12 mouse cellular contexts compared by ENCODE assay signal in genomic region chr7:49843304-49843933, GRCm38 (mm10).
A peak's percentile ranks its signal among the peaks of the same experiment; 100 is the strongest.
DNase-seq lines count a peak whose midpoint lies in the region; ATAC-seq and TF ChIP-seq lines count a peak whose summit lies in the region.
"Had no signal": no experiment of that assay in that cellular context is flagged by ENCODE, and none has a peak within 500 bp of the region (broad histone marks: within the 10 kb centered on the region; RNA-seq: fewer than 3 reads in every experiment).

No protein-coding gene starts in this region.

- peak overlapping the region; percentile 74 for H3K27ac ChIP-seq in kidney, embryonic 15.5 days
- peak overlapping the region; percentile 83; the same call in 1 of the 2 replicates for H3K27ac ChIP-seq in forebrain, embryonic 13.5 days
- H3K27ac ChIP-seq in liver, embryonic 13.5 days: no peak overlapping the region
- H3K27ac ChIP-seq: embryonic facial prominence, embryonic 15.5 days had no signal

- peak; percentile 26; the same call in 1 of the 2 replicates for ATAC-seq in kidney, embryonic 15.5 days (replicated peaks; ENCODE audit: low FRiP score)
- no peak; the same call in 1 of the 2 replicates for ATAC-seq in forebrain, embryonic 13.5 days
- 0 out of 2 replicates have a peak, but pooled peaks have one; percentile 39 for ATAC-seq in liver, embryonic 13.5 days (ENCODE audit: low read depth)
- no peak for ATAC-seq in frontal cortex, adult (ENCODE audit: low TSS enrichment)

- peaks cover 19% of the 10 kb centered on the region for H3K4me1 ChIP-seq in kidney, embryonic 15.5 days
- peaks cover 18% of the 10 kb centered on the region for H3K4me1 ChIP-seq in forebrain, embryonic 13.5 days
- 0 out of 2 replicates have a peak, but pooled peaks cover 3% of the 10 kb centered on the region for H3K4me1 ChIP-seq in liver, embryonic 13.5 days (replicated peaks)

- H3K27me3 ChIP-seq in kidney, embryonic 15.5 days: no peaks in the 10 kb centered on the region
- no peaks in the 10 kb centered on the region for H3K27me3 ChIP-seq in C2C12 (ENCODE audit: control insufficient read depth, insufficient read depth, insufficient read length)
- no peaks in the 10 kb centered on the region for H3K27me3 ChIP-seq in forebrain, embryonic 13.5 days
- no peaks in the 10 kb centered on the region for H3K27me3 ChIP-seq in liver, embryonic 13.5 days
- H3K27me3 ChIP-seq: embryonic facial prominence, embryonic 15.5 days; megakaryocyte, embryonic 14.5 days had no signal

- WGBS in kidney, embryonic 15.5 days: 28% methylated on average over 6 of the region's 6 CpGs
- 66% methylated on average over 6 of the region's 6 CpGs for WGBS in forebrain, embryonic 13.5 days
- WGBS in liver, embryonic 13.5 days (ENCODE audit: insufficient replicate concordance): 68% methylated on average over 6 of the region's 6 CpGs

- H3ac ChIP-seq in C2C12 (ENCODE audit: control insufficient read depth, insufficient read length, low read depth): peak overlapping the region; percentile 57

- H3K4me2 ChIP-seq in kidney, embryonic 15.5 days: no peak overlapping the region
- H3K4me2 ChIP-seq in forebrain, embryonic 13.5 days: peak overlapping the region; percentile 51
- no peak overlapping the region for H3K4me2 ChIP-seq in liver, embryonic 13.5 days

- no peak for TF ChIP-seq CTCF in C2C12 (IDR thresholded peaks at IDR 0.05; ENCODE audit: control insufficient read depth, insufficient read depth, insufficient read length)

- no peaks in the 10 kb centered on the region for H3K79me3 ChIP-seq in C2C12 (ENCODE audit: low read depth)

- no peaks in the 10 kb centered on the region for H3K9me3 ChIP-seq in kidney, embryonic 15.5 days (replicated peaks)
- no peaks in the 10 kb centered on the region for H3K9me3 ChIP-seq in forebrain, embryonic 13.5 days (replicated peaks)
- H3K9me3 ChIP-seq in liver, embryonic 13.5 days (replicated peaks): no peaks in the 10 kb centered on the region
- H3K9me3 ChIP-seq: embryonic facial prominence, embryonic 15.5 days; megakaryocyte, embryonic 14.5 days had no signal

- no peak for DNase-seq in kidney, postnatal 14 days
- DNase-seq in liver, embryonic 13.5 days: no peak
- DNase-seq in cerebellum, postnatal 36 days: no peak
- no peak for DNase-seq in urinary bladder, postnatal 14 days (ENCODE audit: low spot score)
- DNase-seq: heart, adult 18-20 months; thymus, postnatal 25 days had no signal

- H3K36me3 ChIP-seq in kidney, embryonic 15.5 days: peaks cover 16% of the 10 kb centered on the region
- H3K36me3 ChIP-seq in C2C12 (ENCODE audit: control insufficient read depth, insufficient read depth): peaks cover 23% of the 10 kb centered on the region
- H3K36me3 ChIP-seq in forebrain, embryonic 13.5 days (ENCODE audit: poor library complexity, severe bottlenecking): 0 out of 2 replicates have a peak, but pooled peaks cover 9% of the 10 kb centered on the region
- H3K36me3 ChIP-seq in liver, embryonic 13.5 days: peaks cover 24% of the 10 kb centered on the region

- H3K79me2 ChIP-seq in C2C12 (ENCODE audit: control insufficient read depth, insufficient read depth): no peaks in the 10 kb centered on the region

- no peak overlapping the region for H3K4me3 ChIP-seq in kidney, embryonic 15.5 days (replicated peaks)
- H3K4me3 ChIP-seq in C2C12 (ENCODE audit: insufficient read depth, poor library complexity, severe bottlenecking): no peak overlapping the region
- no peak overlapping the region for H3K4me3 ChIP-seq in forebrain, embryonic 13.5 days
- H3K4me3 ChIP-seq in liver, embryonic 13.5 days (replicated peaks): no peak overlapping the region
- H3K4me3 ChIP-seq: embryonic facial prominence, embryonic 15.5 days had no signal

- H3K9ac ChIP-seq in kidney, embryonic 15.5 days: no peak overlapping the region
- H3K9ac ChIP-seq in forebrain, embryonic 13.5 days: no peak overlapping the region
- H3K9ac ChIP-seq in liver, embryonic 13.5 days: no peak overlapping the region
- H3K9ac ChIP-seq: embryonic facial prominence, embryonic 15.5 days had no signal

TF ChIP-seq in C2C12, 6 proteins besides CTCF, POLR2A, EP300 and RAD21:
- TF ChIP-seq USF1 (IDR thresholded peaks at IDR 0.05; ENCODE audit: low read depth) (no peak), MYOD1 (IDR thresholded peaks at IDR 0.05; ENCODE audit: control insufficient read depth, insufficient read length, low read depth) (no peak), FOSL1 (IDR thresholded peaks at IDR 0.05; ENCODE audit: insufficient read depth, low read length, poor library complexity, severe bottlenecking) (no peak), MYOG (IDR thresholded peaks at IDR 0.05; ENCODE audit: control insufficient read depth, extremely low read depth, insufficient read length) (no peak), CEBPB (IDR thresholded peaks at IDR 0.05; ENCODE audit: low read depth) (no peak), MAX (IDR thresholded peaks at IDR 0.05) (no peak)
TF ChIP-seq in C2C12: peak in this region for 0.

Comparison
In these comparisons a context has a peak if more than half of its experiments do, and no peak if none do; other contexts are left out.
1. ATAC-seq: peak in kidney, embryonic 15.5 days (single experiment) and liver, embryonic 13.5 days (single experiment); none in forebrain, embryonic 13.5 days (single experiment) and frontal cortex, adult (single experiment).